Mouse (Mus musculus): Measurements from ENCODE around the gene Tlr9.

The Tlr9 gene

DNA sequence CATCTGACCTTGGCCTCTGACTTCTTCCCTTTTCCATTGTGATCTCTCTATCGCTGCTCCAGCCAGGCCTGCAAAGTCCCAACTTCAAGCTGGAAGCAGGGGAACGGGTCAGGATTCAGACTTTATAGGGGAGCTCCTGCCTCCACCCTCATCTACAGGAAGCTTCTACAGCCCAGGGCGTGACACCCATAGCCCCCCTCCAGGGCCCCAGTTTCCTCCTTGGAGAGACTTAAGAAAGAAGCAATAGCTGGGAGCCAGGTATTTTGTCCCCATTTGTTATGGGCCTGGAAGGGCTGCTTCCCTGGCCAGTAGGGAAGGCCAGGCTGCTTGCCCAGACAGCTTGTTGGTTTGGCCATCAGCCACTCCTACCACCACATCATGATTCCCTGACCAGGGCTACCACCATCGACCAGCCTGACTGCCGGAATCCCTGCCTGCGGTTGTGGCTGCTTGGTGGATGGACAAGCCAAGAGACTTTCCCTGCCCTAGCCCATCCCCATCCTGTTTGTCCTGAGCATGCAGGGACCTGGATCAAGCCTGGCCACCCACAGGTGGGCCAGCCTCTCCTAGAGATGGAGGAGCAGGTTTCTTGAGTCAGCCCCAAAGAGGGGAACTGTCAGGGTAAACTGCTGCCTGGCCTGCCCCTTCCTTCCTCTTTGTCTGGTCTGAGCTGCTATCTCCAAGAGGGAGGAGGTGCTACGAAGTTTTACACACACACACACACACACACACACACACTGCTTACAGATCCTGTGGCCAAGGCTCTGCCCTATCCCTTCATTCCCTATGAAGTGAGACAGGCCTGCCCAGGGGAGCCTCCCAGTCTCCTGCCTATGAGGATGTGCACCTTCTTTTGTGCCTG lies 18.2 kb upstream of the Tlr9 start:
- peak in 1 of 2 experiments; percentile 35 for DNase-seq (ENCODE audit: low spot score in 2 of 2)

GRCm38 (mm10) chr9:106205713-106206290 lies 16.6 kb upstream of the Tlr9 start:
- DNase-seq (ENCODE audit: low spot score in 2 of 2), result no peak

DNA sequence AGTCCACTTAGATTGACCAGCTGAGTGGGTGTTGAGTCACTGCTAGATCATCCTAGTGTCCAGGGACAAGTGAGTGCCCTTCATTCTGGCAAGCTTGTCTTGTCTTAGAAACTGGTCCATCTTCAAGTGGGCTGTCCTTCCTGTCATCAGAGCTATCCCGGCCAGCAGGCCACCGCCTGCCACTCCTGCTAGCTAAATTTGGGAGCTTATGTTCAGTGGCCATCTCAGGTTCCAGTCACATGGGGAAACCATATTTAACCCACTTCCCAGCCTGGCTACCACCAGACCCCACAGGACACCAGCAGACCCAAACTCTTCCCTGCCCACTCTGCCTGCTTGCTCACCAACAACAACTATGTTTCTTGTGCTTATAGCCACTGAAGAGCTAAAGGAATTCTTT lies 15.9 kb upstream of the Tlr9 start:
- no peak for DNase-seq (ENCODE audit: low spot score in 2 of 2)

DNA sequence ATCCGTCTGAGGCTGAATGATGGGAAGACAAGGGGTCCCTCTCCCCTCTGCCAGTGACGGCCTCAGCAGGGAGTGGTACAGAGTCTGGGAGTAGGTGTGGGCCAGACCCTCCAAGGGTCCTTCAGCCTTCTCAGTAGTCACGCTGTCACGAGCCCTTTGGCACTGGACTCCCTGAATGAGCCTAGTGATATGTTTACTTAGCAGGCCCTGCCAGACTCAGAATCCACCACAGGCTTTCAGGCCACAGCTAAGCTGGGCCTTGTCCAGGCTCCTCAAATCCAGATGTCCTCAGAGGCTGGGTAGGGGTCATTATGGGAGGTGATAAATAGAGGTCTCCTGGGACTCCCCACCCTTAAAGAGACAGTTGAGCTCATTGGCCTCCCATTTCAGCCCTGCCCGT lies 14.2 kb upstream of the Tlr9 start:
- DNase-seq (ENCODE audit: low spot score in 2 of 2), result no peak

DNA sequence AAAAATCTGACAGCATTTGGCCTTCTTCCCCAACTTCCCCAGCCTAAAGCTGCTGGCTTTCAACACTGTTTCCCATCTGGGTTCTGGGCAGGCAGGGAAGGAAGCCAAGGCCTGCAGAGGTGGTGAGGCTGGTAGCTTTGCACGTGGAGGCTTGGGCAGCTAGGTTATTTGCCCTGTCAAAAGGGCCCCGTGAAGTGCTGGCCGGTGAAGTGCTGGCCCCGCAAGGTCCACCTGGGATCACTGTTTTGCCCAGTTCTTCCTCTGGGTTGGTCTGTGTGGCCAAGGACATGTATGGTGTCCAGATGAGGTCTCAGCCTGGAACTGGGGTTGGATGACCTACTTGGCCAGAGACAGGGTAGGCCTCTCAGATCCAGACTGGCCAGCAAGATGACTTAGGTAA lies 12.4 kb upstream of the Tlr9 start:
- no peak for DNase-seq (ENCODE audit: low spot score in 2 of 2)

DNA sequence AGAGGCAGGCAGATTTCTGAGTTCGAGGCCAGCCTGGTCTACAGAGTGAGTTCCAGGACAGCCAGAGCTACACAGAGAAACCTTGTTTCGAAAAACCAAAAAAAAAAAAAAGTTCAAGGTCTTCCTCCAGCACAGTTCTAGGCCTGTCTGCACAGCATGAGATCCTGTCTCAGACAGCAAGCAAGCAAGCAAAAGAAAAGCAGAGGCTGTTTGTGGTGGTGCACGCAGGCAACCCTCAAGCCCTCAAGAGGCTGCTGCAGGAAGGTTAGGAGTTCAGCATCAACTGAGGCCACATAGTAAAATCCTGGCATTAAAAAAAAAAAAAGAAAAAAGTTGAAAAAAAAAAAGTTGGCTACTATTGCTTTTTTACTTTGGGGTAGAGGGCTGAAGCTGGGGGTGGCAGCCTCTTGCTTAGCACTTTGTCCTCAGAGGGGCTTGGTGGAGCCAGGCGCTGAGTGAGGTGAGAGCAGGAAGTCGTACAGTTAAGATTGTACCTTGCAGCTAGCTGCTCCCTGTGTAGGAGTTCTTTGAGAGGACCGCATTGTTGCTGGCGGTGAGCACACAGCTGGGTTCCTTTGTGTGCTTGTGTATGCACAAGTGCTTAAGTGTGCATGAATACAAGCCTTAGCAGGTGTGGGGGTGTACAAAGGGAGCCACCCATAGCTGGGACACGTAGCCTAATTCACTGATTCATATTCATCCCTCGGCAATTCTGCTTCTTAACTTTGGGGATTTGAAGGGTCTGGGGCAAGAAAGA lies 11.4 kb upstream of the Tlr9 start:
- no peak for DNase-seq (ENCODE audit: low spot score in 2 of 2)

DNA sequence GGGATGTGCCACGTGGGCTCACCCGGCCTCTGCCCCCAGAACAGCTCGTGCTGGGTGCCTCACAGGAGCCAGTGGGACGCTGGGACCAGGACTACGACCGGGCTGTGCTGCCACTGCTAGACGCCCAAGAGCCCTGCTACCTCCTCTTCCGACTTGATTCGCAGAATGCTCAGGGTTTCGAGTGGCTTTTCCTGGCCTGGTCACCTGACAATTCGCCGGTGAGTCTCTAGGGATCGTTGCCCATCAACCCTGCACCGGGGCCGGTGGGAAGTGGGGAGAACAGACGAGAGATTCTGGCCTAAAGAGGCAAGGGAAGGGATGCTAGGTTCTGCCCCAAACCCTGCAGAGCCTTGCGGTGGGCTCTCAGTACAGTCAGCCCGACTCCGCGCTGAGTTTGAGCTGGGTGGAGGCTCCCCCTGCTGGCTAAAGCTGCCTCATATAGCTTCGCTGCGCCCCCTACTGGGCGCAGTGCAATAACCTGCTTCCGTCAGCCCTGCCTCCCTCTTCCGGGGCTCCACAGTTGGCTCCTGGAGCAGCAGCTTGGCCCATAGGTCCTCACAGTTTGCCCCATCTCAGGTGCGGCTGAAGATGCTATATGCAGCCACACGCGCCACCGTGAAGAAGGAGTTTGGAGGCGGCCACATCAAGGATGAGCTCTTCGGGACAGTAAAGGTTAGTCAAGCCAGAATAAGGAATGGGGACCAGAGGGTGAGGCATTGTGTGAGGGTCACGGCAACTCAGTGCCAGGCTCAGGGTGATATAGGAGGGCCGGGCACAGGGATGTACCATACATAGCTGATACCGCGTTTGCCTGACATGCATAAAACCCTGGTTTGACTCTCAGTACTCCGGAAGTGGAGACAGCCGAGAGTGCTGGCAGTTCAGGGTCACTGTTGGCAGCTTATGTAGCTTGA lies 10.5 kb upstream of the Tlr9 start:
- peak; percentile 82 to 88 for DNase-seq (ENCODE audit: low spot score in 2 of 2)

GRCm38 (mm10) chr9:106212594-106212981 lies 9.8 kb upstream of the Tlr9 start:
- no peak for DNase-seq (ENCODE audit: low spot score in 2 of 2)

- peak; percentile 35 to 60 for DNase-seq (ENCODE audit: low spot score in 2 of 2)
Measured at GRCm38 (mm10) chr9:106215341-106216125, 6.9 kb upstream of the Tlr9 start.

GRCm38 (mm10) chr9:106216971-106217370 lies 5.4 kb upstream of the Tlr9 start:
- DNase-seq (ENCODE audit: low spot score in 2 of 2), result no peak

DNA sequence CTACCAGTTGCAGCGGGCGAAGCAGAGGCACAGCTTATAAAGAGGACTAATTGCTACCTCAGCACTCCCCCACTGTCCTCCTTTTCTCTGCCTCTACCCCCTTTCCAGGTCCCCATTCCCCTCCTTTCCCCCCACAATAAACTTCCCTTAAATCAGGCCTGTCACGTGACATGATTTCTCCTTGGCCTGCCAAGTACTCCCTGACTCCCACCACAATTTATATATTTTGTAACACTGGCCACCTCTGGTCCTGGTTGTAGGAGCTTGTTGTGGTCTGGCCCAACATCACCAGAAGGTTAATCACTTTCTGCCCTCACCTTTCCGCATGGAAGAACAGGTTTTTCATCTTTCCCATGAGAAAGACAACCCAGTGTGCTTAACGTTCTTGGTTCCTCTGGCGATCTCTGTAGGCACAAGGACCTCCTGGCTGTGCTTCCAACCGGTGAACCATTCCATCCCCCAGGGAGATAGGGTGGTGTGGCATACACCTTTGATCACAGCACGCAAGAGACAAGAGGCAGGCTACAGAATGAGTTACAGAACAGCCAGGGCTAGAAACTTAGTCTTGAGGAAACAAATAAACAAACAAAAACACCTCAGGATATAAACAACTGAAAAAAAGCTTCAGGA lies 1.4 kb upstream of the Tlr9 start:
- no peak for DNase-seq (ENCODE audit: low spot score in 2 of 2)

- DNase-seq (ENCODE audit: low spot score in 2 of 2), result no peak
Measured at GRCm38 (mm10) chr9:106222994-106223393, 596 bp downstream of the Tlr9 start.

GRCm38 (mm10) chr9:106225469-106226150 lies 3.2 kb downstream of the Tlr9 start:
- DNase-seq (ENCODE audit: low spot score in 2 of 2), result no peak

- peak in 1 of 2 experiments; percentile 42 for DNase-seq (ENCODE audit: low spot score in 2 of 2)
Measured at GRCm38 (mm10) chr9:106226151-106226682, 3.8 kb downstream of the Tlr9 start.

DNA sequence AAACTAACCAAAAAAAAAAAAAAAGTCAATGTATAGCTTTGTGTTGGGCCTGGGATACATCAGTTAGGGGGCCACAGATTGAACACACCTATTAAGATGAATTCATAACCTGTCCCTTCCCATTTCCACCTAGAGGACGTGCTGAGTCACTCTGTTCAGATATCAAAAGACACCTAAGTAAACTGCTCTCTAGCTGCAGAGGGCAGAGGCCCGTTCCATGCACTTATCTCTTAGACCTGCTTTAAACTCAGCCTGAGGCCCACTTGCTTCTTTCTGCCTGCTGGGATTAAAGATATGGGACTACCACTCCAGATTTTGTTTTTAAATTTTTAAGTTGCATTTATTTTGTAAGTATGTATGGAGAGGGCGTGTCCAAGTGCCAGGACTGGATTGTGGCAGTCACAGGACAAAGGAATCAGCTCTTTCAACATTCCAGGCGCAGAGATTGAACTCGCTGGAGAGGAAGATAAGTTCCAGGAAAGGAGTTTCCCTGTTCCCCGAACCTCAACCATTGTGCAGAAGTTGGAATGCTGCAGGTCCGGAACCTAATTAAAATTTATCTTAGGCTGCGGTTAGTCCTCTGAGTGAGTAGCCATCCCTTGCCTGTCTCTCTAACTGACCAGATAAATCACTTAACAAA lies 5.5 kb downstream of the Tlr9 start:
- DNase-seq (ENCODE audit: low spot score in 2 of 2), result no peak

DNA sequence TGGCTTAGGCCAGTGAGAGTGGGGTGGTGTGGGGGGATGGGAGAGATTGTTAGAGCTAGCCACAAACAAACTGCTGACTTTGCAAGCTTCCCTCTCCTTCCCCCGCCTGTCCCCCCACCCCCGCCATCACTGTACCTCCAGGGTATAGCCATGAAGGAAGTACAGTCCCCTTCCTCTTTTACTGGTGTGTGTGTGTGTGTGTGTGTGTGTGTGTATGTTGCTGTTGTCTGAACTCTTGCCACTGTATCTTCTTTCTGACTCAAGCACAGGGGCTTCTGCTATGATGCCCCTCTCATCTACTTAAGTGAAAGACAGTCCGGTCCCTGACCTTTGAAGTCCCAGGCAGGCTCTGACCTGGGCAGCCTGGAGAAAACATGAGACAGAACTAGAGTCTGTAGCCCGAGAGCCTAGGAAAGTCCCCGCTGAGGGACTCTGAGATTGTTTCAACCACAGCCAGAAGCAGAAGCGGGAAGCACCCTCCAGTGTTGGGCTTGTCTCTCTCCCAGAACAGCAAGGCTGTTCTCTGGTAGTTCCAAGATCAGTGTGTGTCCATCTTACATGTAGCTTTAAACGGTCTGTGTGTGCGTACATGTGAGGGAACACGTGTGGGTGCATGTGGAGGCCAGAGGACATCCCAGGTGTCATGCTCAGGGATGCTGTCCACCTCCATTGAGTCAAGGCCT lies 7.8 kb downstream of the Tlr9 start:
- DNase-seq (ENCODE audit: low spot score in 2 of 2), result peak in 1 of 2 experiments; percentile 54

DNA sequence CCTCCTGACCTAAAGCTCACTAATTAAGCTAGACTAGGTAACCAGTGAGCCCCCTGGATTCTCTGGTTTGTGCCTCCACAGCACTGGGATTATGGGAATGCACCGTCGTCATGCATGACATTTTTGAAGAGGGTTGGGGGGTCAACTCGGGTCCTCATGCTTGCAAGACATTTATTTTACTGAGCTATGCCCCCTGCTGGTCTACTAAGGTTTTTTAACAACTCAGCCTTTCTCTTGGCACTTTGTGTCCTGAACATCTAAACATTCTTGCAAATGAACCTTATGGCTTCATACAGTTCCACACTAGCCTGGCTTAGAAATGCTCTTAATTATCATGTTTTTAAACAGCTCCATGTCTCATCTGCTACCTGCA lies 8.3 kb downstream of the Tlr9 start:
- DNase-seq (ENCODE audit: low spot score in 2 of 2), result no peak

DNA sequence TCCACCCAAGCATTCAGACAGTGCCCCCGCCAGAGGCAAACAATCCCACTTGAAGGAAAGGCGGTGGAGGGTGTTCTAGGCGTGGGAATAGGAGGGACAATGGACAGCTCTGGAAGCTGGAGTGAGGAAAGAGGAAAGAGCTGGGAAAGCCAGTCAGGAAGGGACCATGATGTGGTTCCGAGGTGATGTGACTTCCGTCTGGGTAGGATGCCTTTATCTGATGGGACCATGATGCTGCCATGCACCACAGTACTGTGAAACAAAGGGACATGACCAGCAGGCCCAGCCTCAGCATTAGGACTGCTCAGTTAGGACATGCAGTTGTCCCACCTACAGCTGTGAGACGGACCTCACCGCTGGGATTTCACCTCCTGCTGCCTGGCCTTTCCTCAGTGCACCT lies 8.8 kb downstream of the Tlr9 start:
- DNase-seq (ENCODE audit: low spot score in 2 of 2), result no peak
